Mouse (Mus musculus): ENCODE measurements around the gene Foxs1. TPM values are rescaled to one million over a fixed set of nuclear protein-coding genes. Genes with fewer than 3 reads are reported as not detected.

Foxs1 gene
- polyA plus RNA-seq (2014; fragmentation: Illumina TruSeq; extraction: RNeasy Lipid Tissue Mini Kit (QIAGEN cat#74804)): not detected

DNA sequence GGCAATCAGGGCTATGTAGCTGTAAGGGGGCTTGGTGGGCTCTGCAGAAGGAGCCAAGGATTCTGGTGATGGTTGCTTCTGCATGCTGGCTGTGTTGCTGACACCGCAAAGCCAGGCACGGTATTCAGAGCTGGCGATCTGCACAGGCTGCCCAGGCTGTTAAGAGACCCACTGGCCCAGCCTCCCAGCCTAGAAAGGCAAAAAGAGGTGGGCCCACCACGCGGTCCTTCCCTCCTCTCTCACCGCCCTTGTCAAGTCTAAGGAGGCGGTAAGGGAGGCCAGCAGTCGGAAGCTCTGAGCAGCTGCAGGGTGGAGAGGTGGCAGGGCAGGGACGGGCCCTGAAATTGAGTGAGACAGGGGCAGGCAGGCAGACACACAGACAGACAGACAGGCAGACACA is at the start of gene Foxs1:
Gene Foxs1, minus strand, starts transcription at position 161 of the 400 bp plus-strand sequence.

GRCm38 (mm10) chr2:152962091-152962793 is 29.2 kb upstream of the Foxs1 start, which contains the start of gene Ttll9:
Ttll9 (plus strand) TSS chr2:152962485.

GRCm38 (mm10) chr2:152951065-152951849 is 18.2 kb upstream of the Foxs1 start, which contains the start of gene Dusp15:
Dusp15 (minus strand) TSS chr2:152951698.

DNA sequence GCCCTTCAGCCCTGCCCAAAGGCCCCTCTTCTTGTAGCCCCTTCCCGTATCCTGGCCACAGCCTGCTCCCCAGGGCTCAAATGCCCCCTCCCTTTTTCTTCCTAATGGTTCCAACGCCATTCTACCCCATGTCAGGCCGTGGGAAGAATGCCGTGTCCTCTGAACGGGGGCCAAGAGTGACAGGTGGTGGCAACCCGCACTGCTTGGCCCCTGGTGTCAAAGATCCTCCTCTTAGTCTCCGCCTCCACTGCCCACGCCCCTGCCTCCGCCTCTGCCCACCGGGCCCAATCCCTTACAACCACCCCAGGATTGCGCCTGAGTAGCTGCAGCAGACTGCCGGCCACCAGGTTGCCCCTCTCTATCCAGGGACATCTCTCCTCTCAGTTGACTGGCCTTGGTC is 22.0 kb downstream of the Foxs1 start, which contains the start of gene Mylk2:
Gene Mylk2, plus strand, starts transcription at position 322 of the 400 bp plus-strand sequence.

Other genes starting within 250 kb of the Foxs1 start
- 23.2 TPM for gene Mcts2, start 246.2 kb downstream of the Foxs1 start, polyA plus RNA-seq (2014; fragmentation: Illumina TruSeq; extraction: RNeasy Lipid Tissue Mini Kit (QIAGEN cat#74804))
- 21.2 TPM for gene Id1, start 197.0 kb downstream of the Foxs1 start, polyA plus RNA-seq (2014; fragmentation: Illumina TruSeq; extraction: RNeasy Lipid Tissue Mini Kit (QIAGEN cat#74804))
- not detected for gene Cox4i2, start 179.0 kb downstream of the Foxs1 start, polyA plus RNA-seq (2014; fragmentation: Illumina TruSeq; extraction: RNeasy Lipid Tissue Mini Kit (QIAGEN cat#74804))
- gene Bcl2l1, start 101.5 kb downstream of the Foxs1 start, polyA plus RNA-seq (2014; fragmentation: Illumina TruSeq; extraction: RNeasy Lipid Tissue Mini Kit (QIAGEN cat#74804)): 28.0 TPM
- 63.9 TPM for gene Tpx2, start 85.2 kb downstream of the Foxs1 start, polyA plus RNA-seq (2014; fragmentation: Illumina TruSeq; extraction: RNeasy Lipid Tissue Mini Kit (QIAGEN cat#74804))
- not detected for gene Mylk2, start 21.9 kb downstream of the Foxs1 start, polyA plus RNA-seq (2014; fragmentation: Illumina TruSeq; extraction: RNeasy Lipid Tissue Mini Kit (QIAGEN cat#74804))
- not detected for gene Dusp15, start 18.5 kb upstream of the Foxs1 start, polyA plus RNA-seq (2014; fragmentation: Illumina TruSeq; extraction: RNeasy Lipid Tissue Mini Kit (QIAGEN cat#74804))
- gene Ttll9, start 29.3 kb upstream of the Foxs1 start, polyA plus RNA-seq (2014; fragmentation: Illumina TruSeq; extraction: RNeasy Lipid Tissue Mini Kit (QIAGEN cat#74804)): not detected
- gene Pdrg1, start 82.2 kb upstream of the Foxs1 start, polyA plus RNA-seq (2014; fragmentation: Illumina TruSeq; extraction: RNeasy Lipid Tissue Mini Kit (QIAGEN cat#74804)): 63.4 TPM
- gene Xkr7, start 98.6 kb upstream of the Foxs1 start, polyA plus RNA-seq (2014; fragmentation: Illumina TruSeq; extraction: RNeasy Lipid Tissue Mini Kit (QIAGEN cat#74804)): not detected
- 0.54 TPM for gene Ccm2l, start 132.7 kb upstream of the Foxs1 start, polyA plus RNA-seq (2014; fragmentation: Illumina TruSeq; extraction: RNeasy Lipid Tissue Mini Kit (QIAGEN cat#74804))
- not detected for gene Hck, start 175.3 kb upstream of the Foxs1 start, polyA plus RNA-seq (2014; fragmentation: Illumina TruSeq; extraction: RNeasy Lipid Tissue Mini Kit (QIAGEN cat#74804))
- gene Tm9sf4, start 228.1 kb upstream of the Foxs1 start, polyA plus RNA-seq (2014; fragmentation: Illumina TruSeq; extraction: RNeasy Lipid Tissue Mini Kit (QIAGEN cat#74804)): 33.0 TPM

All from ovary, adult 10 weeks (tissue).